Mouse (Mus musculus): ENCODE measurements at regions not wholly inside any gene's neighbourhood (a gene's known extent, or its start where the extent isn't known, plus 50 kb on each side); places are given as distances from the start of the nearest gene placed in this dataset.

DNA sequence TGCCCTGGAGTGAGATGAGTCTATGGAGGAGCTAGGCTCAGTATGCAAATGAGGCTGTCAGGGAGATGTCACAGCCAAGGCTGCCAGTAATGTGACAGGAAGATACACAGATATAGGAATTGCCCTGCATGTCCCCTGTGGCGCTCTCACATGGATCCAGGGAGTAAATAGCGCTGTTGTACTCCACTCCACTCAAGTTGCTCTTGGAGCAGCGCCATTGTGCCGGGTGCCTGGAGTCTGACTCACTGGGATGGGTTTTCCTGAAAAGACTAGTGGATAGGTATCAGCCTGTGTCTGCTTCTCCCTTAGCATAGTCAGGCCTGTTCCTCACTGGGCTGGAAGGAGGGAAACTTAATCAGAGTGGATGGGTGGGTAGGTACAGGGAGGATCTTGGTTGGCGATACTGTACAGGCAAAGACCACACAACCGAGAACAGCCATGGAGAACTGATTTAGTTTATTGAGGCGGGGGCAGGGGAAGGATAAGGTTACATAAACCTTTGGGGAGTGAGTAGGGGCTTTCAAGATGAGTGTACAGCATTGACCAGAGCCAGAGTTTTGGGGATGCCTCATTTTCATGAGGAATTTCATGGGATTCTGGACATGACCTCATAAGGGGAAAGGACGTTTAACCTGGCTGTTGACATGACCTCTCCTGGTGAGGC, 497.5 kb upstream of the Kcnab2 start:
- TF ChIP-seq MAZ (IDR thresholded peaks at IDR 0.05; ENCODE audit: low read depth, low read length) (no peak), POLR2A (IDR thresholded peaks at IDR 0.05; ENCODE audit: control insufficient read depth in 1 of 2, insufficient read depth in 1 of 2, low read depth in 1 of 2, low read length in 2 of 2, poor library complexity in 1 of 2) (no peak)
